Mouse (Mus musculus) urinary bladder, postnatal 25 days (tissue): ENCODE measurements around the gene Cdk20.

Experiments
- DNase-seq: peaks from one replicate; pipeline ENCODE4 v3.0.0; 2022; ENCODE audit warnings: low spot score

The Cdk20 gene

DNA sequence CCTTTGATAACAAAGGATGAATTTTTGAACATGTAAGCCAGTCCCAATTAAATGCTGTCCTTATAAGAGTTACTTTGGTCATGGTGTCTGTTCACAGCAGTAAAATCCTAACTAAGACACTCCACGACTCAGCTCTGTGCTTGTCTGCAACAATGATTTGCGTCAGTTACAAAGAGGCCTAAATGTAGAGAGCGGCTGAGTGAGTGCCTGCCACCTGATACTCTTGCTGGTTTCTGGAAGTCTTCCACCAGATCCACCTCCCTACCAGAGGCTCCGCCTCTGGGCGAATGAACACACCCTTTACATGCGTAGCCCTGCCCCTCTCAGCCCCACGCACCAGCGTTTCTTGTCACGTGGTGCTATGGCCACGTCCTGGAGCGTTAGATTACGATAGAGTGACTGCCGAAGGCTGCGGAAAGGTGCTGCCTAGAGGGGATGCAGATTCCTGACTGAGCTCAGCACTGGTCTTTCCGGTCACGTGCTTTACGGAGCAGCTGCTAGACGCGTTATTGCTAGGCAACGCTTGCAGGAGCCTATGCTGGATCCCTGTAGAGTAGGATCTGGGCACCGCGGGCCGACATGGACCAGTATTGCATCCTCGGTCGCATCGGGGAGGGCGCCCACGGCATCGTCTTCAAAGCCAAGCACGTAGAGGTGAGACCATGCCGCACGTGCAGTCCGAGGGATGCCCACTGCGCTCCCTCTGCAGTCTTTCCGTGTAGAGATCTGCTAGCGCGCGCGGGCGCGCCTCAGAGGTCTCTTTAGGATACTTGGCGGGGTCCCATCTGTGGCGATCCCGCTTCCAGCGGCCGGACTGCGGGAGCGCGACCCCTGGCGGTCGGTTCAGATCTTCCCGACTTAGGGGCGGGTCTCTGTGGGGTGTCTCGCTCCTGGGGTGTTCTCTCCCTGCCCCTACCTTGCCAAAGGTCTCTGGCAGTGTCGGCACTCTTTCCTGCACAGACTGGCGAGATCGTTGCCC lies at the start of gene Cdk20:
Gene Cdk20 (plus strand): TSS at position 298 of the 979 bp plus-strand sequence.
- DNase-seq = peak; percentile 69

DNA sequence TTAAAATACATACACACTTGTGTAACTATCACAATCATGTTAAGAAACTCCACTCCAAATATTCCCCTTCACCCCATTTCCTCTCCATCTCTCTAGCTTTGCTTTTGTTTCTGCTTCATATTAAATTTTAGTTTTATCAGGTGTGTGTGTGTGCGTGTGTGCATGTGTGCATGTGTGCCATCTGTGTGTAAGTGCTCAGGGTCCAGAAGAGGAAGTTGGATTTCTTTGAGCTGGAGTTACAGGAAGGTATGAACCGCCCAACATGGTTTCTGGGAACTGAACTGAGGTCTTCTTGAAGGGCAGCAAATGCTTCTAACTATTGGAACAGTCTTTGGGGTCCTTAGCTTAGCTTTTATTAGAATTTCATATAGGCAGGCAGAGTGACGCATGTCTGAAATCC lies 47.2 kb upstream of the Cdk20 start:
- DNase-seq = no peak

DNA sequence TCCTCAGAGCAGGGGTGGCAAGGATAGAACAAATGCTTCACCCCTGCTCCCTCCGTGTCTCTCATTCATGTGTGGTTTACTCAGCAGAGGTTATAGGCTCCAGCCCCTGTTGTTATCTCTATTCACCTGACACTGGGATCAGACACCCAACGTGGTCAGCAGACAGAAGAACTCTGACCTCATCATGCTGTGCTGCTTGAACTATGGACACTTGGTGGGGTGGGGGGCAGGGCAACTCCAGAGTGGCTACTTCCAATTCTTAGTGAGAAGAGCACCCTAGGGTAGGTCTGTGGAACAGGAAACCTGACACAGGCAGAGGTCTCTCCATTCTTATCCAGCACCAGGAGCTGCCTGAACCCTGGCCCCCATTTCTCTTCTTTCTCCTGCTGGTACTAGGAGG lies 46.1 kb upstream of the Cdk20 start:
- no peak for DNase-seq

DNA sequence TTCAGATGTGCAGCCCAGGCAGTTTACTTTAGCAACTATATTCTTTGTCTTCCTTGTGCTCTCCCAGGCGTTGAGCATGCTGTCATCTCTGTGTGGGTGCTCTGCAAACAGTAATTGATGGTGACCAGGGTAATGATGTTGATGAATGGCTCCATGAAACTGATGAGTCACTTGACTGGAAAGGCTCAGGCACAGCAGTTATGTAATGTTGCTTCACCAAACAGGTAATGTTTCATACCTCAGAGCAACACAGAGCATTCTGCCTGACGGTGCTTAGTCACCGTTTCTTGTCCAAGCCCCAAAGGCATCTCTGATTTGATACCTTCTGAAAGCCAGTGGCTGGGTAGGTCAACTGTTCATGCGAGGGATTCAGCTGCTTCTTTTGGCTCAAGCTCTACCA lies 43.7 kb upstream of the Cdk20 start:
- DNase-seq = no peak

DNA sequence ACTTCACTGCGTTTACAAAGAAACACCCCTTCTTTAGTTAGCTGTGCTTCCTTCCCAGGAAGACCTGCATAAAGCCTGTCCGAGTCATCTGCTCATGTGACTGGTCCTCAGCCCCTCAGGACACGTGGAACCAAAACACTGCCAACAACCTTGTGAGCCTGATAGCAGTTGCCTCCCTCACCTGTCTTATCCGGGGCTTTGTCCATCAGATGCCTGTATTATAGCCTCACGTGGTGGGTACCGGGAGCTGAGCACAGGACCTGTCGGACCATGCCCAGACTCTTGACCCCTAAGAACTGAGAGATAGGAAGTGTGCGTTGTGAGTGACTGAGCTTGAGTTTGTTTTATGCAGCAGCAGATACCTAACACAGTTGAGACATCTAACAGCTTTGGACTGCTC lies 35.1 kb upstream of the Cdk20 start:
- DNase-seq = no peak

DNA sequence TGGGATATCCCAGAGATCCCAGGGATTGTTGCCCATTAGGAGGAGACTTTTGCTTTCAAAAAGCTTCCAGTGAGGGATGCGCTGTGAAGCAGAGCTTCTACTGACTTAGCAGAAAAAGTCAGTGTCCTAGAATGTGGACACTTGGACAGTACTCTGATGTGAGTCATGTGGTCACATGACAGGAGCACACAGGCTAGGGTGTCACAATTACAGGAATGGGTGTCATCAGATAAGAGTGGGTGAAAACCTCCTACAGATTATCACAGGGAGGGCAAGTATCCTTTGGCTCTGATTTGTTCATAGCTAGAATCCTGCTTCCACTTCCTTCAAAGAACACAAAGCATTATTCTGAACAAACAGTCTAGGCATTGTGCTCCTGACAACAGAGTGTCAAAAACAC lies 34.0 kb upstream of the Cdk20 start:
- DNase-seq = no peak

DNA sequence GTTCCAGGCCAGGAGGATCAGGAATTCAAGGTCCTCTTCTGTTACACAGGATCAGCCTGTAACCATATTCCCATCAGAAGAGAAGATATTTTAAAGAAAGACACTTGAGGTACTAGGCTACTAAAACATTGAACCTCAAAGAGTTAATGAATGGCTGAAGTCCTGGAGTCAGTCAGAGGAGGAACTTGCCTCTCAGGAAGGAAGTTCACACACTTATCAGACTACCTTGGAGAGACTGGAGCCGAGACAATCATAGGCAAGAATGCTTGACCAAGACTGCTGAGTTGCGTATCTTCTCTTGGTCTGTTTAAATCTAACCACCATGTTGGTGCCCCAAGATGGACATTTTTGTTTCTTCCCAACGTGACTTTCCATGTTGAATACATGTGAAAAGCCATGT lies 32.2 kb upstream of the Cdk20 start:
- DNase-seq = no peak

DNA sequence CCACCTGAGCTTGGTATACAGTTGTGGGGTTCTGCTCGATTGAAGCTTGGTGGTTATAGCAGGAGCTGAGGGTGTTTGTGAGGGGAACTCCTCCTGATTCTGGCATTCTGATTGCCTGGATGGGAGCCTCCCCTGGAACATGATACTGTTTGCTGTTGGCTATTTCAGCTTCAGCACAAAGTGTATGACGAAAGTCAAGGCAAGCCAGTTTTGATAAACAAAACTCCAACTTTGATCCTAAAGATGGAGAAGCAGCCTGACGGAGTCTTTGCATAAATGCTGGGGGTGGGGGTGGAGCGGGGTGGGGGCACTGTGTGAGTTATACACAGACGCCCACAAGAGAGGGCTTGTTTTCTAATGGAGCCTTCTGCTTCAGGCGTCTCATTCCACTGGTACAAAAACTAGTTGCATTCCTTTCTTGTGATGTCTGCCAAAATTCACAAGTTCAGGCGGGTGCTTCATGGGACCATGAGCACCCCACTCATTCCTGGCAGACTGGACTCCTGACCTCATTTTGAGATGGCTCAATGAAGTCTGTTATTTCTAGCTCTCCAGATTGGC lies 31.2 kb upstream of the Cdk20 start:
- DNase-seq = no peak

DNA sequence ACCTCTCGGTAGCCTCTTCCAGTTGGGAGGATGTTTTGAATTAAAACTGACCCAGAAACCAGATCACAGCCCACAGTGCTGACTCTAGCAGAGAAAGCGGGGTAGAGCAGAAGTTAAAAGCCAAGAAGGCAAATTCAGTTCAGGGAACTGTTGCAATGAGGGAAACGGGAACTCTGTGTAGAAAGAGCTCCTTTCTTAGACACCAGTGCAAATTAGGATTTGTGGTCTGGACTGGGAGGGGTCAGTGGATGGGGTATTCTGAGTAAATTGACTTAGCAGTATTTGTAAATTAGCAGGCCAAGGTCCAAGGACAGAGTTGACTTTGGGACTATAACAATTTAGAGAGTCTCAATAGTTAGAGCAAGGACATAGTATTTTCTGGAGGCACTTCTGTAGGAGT lies 30.1 kb upstream of the Cdk20 start:
- DNase-seq = no peak

DNA sequence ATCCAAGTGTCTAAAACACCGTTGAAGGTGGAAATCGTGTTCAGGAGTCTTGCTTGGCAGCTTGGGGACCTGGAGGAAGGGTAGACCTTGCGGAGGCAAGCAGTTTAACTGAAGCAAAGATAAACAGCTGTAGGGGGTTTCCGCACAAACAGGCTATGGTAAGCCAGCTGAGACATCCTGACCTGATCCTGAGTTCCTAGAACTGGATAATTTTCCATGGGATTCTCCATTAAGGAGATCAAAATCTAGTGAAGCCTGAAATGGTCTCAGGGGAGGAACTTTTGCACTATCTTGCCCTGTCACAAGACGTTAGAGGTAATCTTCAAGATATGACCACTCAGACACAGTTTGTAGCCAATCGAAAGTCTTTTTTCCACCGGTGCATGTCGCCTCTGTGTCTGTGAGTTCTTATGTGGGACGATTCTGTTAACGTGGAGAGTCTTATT lies 29.6 kb upstream of the Cdk20 start:
- DNase-seq = no peak

DNA sequence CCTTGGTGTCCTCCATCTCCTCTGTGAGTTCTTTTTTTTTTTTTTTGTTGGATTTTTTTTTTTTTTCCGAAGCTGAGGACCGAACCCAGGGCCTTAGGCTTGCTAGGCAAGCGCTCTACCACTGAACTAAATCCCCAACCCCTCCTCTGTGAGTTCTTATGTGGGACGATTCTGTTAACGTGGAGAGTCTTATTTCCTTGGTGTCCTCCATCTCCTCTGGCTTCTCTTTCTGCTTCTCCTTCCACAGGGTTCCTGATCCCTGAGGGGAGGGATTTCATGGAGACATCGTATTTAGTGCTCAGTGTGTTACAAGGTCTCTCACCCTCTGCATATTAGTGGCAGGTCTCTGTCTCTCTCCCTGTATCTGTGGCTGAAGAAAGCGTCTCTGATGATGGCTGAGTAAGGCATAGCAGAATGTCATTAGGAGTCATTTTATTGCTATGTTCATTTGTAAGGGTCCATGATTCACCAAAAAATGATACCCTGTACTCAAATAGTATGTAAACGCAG lies 29.1 kb upstream of the Cdk20 start:
- no peak for DNase-seq

DNA sequence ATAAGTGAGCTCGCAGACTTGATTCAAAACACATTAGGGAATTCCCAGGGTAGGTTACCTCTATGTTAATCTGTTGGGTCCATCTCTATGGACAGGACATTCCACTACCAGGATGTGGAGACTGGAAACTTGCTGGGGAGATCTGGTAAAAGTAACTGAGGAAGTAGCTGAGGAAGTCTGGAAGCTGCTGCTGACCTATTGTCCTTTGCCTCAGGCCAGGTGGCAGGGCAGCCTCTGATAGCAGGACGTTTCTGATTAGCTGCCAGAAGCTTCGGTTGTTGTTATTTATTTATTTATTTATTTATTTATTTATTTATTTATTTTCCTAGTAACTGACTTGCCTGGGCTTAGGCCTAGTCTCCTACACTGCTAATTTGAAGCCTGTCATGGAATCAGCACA lies 28.6 kb upstream of the Cdk20 start:
- DNase-seq = no peak

DNA sequence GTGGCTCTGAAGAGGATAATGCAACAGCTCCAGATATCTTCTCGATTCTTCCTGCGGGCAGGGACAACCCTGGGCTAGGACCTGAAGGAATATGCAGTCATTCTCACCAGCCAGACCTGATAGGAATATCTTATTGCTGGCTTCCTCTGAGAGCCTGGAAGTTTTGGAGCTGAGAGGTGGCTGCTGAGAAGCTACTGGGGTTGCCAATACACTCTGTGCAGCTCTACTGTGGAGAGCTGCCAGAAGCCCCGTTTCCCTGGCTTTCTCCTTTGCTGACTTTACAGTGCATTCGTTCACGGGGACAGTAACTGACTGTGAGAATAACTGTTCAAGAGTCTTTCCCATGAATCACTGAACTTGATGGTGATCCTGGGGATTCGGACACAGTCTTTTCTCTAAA lies 26.6 kb upstream of the Cdk20 start:
- no peak for DNase-seq

DNA sequence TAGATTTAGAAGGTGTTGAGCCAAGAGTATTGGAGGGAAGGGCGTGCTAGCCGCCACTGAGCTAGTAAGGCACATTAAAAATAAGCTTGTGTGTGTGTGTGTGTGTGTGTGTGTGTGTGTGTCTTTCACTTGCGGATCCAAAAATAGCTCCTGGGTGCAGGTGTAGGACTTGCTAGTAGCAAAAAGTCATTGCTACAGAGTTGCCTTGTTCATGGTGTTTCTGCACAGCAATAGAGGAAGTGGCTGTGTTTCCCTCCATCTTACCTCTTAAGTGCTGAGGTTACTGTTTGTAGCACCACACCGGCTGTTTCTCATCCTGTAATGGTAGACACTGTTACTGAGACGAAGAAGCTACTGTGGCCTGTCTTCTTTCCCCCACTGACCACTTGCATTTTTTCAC lies 24.1 kb upstream of the Cdk20 start:
- no peak for DNase-seq

DNA sequence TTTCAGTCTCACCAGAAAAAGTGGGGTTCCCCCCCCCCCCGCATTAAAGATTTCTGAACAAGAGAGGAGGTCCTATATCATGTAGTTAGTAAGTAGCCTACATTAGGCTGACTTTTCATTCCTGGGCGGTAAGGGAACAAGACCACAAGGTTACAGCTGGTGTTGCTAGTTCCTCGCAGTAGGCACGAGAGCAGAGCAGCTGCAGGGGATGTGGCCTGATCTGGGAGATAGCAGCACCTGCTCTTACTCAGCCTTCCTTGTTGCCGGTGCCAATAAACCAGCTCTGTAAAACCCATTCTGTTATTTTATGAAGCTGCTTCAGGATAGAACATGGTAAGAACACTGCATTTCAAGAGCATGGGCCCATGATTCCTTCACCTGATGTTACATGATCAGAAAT lies 21.5 kb upstream of the Cdk20 start:
- no peak for DNase-seq

DNA sequence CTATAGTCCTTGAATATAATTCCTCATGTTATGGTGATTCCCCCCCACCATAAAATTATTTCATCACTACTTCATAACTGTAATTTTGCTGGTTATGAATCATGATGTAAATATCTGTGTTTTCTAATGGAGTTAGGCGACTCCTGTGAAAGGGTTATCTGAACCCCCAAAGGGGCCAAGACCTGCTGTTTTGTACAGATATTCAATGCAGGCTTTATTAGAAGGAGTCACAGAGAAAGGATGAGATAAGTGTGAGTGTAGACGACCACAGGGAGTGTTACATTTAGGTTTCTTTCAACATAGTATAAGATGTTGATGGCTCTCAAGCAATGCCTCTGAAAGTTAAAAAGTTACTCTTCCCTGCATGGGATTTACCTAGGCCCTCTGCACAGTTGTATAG lies 20.8 kb upstream of the Cdk20 start:
- DNase-seq = no peak

DNA sequence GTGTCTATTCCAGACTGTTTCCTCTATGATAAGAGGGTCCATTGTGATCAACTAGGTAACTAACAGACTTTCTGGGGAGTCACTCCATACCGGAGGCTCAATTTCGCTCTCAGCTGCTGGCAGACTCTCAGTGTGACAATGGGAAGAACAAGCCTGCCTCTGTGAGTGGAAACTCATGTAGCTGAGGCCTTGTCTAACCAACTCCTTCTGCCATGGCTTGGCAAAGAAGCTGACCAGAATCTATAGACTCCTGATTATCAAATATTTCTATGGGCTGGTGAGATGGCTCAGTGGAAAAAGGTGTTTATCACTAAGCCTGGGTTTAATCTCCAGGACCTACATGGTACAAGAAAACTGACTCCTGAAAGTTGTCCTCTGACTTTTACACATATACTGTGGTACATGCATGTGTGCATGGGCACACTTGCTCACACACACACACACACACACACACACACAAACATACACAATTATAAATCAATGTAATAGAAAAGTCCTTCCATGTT lies 19.3 kb upstream of the Cdk20 start:
- DNase-seq = no peak

DNA sequence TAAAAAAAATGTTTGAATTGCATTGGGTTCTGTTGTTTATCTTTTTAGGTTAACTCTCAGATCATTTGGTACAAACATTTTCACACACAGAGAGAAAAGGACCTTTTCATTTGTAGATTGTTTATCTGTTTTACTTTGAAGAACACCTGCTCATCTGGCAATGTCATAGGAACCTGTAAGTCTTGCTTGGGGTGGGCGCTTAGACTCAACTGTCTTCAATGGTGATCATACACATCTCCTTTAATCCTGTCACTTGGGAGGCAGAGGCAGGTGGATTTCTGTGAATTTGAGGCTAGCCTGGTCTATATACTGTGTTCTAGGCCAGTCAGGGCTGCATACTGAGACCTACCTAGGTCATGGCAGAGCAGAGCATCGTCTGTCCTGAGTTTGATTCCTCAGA lies 16.5 kb upstream of the Cdk20 start:
- no peak for DNase-seq

DNA sequence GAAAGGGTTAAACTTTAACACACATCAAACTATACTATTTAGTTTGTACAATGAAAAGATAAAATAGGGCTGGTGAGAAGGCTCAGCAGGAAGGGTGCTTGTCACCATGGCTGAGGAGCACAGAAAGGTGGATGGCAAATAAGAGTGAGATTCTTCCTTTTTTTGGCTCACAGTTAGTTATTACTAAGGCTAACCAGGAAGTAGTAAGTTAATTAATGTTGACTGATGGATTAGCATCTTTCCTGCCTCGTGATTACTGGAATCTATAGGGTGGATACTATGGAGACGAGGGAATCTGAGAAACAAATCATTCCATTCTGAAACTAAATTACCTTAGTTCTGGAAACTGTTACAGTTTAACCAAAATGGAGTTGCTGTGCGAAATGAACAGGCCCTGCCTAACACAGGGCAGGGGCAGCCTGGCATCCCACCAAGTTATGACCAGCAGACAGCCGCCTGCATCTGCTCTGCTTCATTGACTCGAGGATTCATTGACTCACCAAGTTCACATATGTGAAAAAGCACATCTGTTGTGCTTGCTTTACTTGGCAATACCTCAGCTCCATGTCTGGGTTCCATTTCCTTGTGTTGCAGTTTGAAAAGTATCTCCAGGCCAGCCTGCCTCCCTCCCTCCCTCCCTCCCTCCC lies 15.0 kb upstream of the Cdk20 start:
- no peak for DNase-seq

DNA sequence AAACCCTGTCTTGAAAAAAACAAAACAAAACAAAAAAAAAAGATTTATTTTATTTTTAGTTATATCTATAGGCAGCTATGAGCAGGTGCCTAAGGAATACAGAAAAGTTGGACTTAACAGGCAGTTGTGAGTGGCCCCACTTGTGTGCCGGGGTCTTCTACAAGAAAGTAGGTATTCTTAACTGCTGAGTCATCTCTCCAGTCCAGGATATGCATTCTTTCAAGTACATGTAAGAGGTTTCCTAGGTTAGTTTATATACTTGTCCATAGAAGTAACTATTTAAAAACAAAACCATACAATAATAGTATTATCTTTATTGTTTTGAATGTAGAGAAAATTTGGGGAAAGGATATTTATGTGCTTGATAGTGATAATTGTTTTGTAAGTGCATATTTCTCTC lies 11.3 kb upstream of the Cdk20 start:
- no peak for DNase-seq

DNA sequence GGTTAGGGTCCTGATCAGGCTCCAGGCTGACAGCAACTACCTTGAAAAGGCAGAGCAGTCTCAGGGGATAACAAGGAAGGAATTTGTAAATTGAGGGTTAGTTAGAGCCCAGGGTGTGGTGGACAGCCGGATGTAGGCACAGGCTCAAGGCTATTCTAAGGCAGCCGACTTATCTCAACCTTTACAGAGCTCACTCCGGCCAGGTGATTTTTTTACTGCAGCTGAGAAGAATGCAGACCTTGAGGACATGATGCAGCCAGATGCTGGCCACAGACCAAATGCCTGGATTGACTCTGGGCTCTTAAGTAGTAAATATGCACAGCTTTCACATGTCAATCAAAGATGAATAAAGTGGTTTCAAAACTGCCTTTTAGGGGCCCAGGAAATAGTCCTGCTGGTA lies 10.7 kb upstream of the Cdk20 start:
- DNase-seq = no peak

DNA sequence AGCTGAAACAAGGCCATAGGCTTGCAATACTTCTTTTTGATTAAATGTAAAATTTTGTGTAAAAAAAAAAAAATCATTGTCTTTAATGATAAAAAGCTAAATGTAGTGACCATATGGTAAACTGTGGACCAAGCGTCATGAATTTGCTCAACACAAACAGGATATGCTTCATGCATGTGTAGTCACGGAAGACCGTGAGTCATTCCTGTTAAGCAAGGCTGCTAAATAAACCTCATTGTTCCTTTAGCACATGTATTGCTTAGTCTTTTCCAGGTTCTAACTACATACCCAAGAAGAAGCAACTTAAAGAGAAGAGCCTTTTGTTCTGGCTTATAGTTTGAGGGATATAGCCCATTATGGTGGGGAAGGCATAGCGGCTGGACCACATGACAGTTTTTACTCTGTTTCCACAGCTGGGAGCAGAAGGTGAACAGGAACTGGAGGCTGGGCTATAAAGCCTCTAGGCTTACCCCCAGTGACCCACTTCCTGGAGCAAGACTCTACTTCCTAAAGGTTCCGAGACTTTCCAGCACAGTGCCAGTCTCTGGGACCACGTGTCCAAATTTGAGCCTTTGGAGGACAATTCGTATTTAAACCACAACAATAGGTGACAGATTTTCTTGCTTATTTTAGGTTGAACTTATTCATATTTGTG lies 10.0 kb upstream of the Cdk20 start:
- DNase-seq = no peak
